Mouse (Mus musculus) limb, embryonic 11.5 days (tissue): ENCODE measurements around the gene Zfp663. TPM values are rescaled to one million over a fixed set of nuclear protein-coding genes. Genes with fewer than 3 reads are reported as not detected.

ENCODE experiments used
- ATAC-seq: fragments of 200-750 bp; cut with Nextera tagmentation; 2 replicates; pipeline ENCODE4 v1.8.0; 2017; ENCODE audit warnings: low read depth; ENCODE audit not compliant: insufficient number of reproducible peaks, low FRiP score, low TSS enrichment
- DNase-seq: peaks from one replicate; pipeline ENCODE4 v3.0.0-alpha.2; 2015; ENCODE audit warnings: low spot score
- H3K27ac ChIP-seq: fragments of 300-500 bp; sonication (generic); replicated peaks from 2 replicates; pipeline ENCODE4 v1.5.1; 2014; ENCODE audit warnings: low read depth, mild to moderate bottlenecking, low read length
- H3K27me3 ChIP-seq: fragments of 300-500 bp; sonication (generic); 2 replicates; pipeline ENCODE4 v1.6.1; 2014; ENCODE audit warnings: mild to moderate bottlenecking, low read length, mixed read lengths; ENCODE audit not compliant: control insufficient read depth, insufficient read depth
- H3K36me3 ChIP-seq: fragments of 300-500 bp; sonication (generic); 2 replicates; pipeline ENCODE4 v1.6.1; 2014; ENCODE audit warnings: mild to moderate bottlenecking, low read length, moderate library complexity, mixed read lengths; ENCODE audit not compliant: control insufficient read depth, insufficient read depth
- H3K4me1 ChIP-seq: fragments of 300-500 bp; sonication (generic); 2 replicates; pipeline ENCODE4 v1.6.1; 2014; ENCODE audit warnings: low read length, mixed read lengths; ENCODE audit not compliant: control insufficient read depth, insufficient read depth
- H3K4me2 ChIP-seq: fragments of 300-500 bp; sonication (generic); 2 replicates; pipeline ENCODE4 v1.6.1; 2014; ENCODE audit warnings: low read depth, mild to moderate bottlenecking, moderate library complexity; ENCODE audit not compliant: severe bottlenecking
- H3K4me3 ChIP-seq: fragments of 300-500 bp; sonication (generic); 2 replicates; pipeline ENCODE4 v1.5.1; 2014; ENCODE audit warnings: low read depth, low read length
- H3K9ac ChIP-seq: fragments of 300-500 bp; sonication (generic); 2 replicates; pipeline ENCODE4 v1.6.1; 2014; ENCODE audit warnings: mild to moderate bottlenecking, low read length
- H3K9me3 ChIP-seq: fragments of 300-500 bp; sonication (generic); 2 replicates; pipeline ENCODE4 v1.6.1; 2016; ENCODE audit warnings: low read length; ENCODE audit not compliant: control insufficient read depth
- WGBS: fragments of 180-500 bp; shearing (Covaris S2); extraction: QIAGEN DNeasy Blood & Tissue Kit; methylation state at CpG from one replicate; pipeline ENCODE4 v1.1.7; 2014; 5-methylcytosine and 5-hydroxymethylcytosine counted together
- polyA plus RNA-seq: library from polyadenylated mRNA; unstranded; fragments of >200 nt; fragmentation: Nextera tagmentation; extraction: Ambion mirVana; gene quantifications from 2 replicates; pipeline ENCODE4 v1.2.1, GENCODE M21; 2014

Zfp663 gene
- polyA plus RNA-seq, 1 experiment from 2014 or later, result 1.7 TPM

GRCm38 (mm10) chr2:165329703-165330102 lies 38.8 kb downstream of the Zfp663 start:
- H3K27ac ChIP-seq, result no peak overlapping the region
- no peak overlapping the region for H3K9ac ChIP-seq
- peaks cover 9% of the 10 kb centered on the region for H3K4me1 ChIP-seq
- H3K36me3 ChIP-seq, result no peaks in the 10 kb centered on the region
- no peaks in the 10 kb centered on the region; the same call in 1 of the 2 replicates for H3K27me3 ChIP-seq
- H3K4me2 ChIP-seq, result no peak overlapping the region
- 52% methylated on average over 3 of the region's 3 CpGs for WGBS
- H3K9me3 ChIP-seq, result no peaks in the 10 kb centered on the region
- DNase-seq (no peak), ATAC-seq (no peak)
- H3K4me3 ChIP-seq, result no peak overlapping the region

DNA sequence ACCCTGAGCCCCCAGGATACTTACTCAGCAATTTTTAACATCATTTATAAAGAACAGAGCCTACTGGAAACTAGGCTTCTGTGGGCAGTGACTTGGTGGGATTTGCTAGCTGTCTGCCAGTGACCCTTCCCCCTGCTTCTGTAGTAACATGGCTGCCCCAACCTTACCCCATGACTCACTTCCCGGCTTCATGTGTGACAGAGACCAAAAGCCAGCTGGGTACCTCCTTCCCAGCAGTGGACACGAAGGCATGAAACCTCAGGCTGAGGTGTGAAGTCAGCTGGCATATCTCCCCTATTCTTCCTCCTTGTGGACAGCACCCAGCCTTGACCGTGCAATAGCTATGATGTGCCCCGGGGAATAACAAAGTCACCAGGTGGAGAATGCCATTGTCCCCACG lies 39.8 kb downstream of the Zfp663 start:
- H3K27ac ChIP-seq, result no peak overlapping the region
- no peak overlapping the region for H3K9ac ChIP-seq
- no peaks in the 10 kb centered on the region; the same call in 1 of the 2 replicates for H3K27me3 ChIP-seq
- peaks cover 13% of the 10 kb centered on the region for H3K4me1 ChIP-seq
- no peaks in the 10 kb centered on the region for H3K36me3 ChIP-seq
- H3K9me3 ChIP-seq, result no peaks in the 10 kb centered on the region
- no peak overlapping the region for H3K4me3 ChIP-seq
- no peak overlapping the region for H3K4me2 ChIP-seq
- ATAC-seq (no peak), DNase-seq (no peak)
- WGBS, result 70% methylated on average over 5 of the region's 5 CpGs

DNA sequence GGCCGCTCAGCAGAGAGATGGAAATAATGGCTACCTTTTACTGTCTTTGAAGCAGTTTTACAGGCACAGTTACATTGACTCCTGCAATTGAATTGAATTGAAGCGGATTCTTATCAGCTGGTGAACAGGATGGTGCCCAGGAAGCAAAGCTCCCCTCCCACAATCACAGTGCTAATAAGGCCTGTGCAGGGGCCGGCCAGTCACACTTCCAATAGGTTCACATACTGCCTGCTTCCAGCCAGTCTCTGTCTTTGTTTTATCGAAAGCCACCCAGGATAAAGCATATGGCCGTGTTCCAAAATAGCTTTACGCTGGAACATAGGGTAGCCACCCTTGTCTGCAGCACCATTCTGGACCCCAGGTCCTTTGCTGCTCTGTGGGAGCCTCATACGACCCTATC lies 41.1 kb downstream of the Zfp663 start:
- Histone ChIP-seq H3K9ac (no peak overlapping the region), H3K4me3 (no peak overlapping the region), H3K4me1 (peaks cover 13% of the 10 kb centered on the region), H3K27ac (no peak overlapping the region), H3K27me3 (no peaks in the 10 kb centered on the region; the same call in 1 of the 2 replicates), H3K9me3 (no peaks in the 10 kb centered on the region), H3K36me3 (no peaks in the 10 kb centered on the region), H3K4me2 (peak overlapping the region; percentile 79; the same call in 1 of the 2 replicates)
- WGBS, result 49% methylated on average over 7 of the region's 7 CpGs
- ATAC-seq (no peak), DNase-seq (no peak)

GRCm38 (mm10) chr2:165326304-165327190 lies 42.0 kb downstream of the Zfp663 start, which contains the start of gene Elmo2:
TSS of gene Elmo2 (minus strand) at chr2:165326479.
- Histone ChIP-seq H3K36me3 (no peaks in the 10 kb centered on the region), H3K9ac (peak within 1 kb of the TSS; percentile 89), H3K4me2 (peak within 1 kb of the TSS; percentile 79), H3K9me3 (no peaks in the 10 kb centered on the region), H3K27ac (no peak within 1 kb of the TSS), H3K27me3 (no peaks in the 10 kb centered on the region; the same call in 1 of the 2 replicates), H3K4me3 (peak within 1 kb of the TSS; percentile 77), H3K4me1 (peaks cover 17% of the 10 kb centered on the region)
- ATAC-seq (peak; percentile 97), DNase-seq (peak; percentile 99)
- under 1% methylated on average over 55 of the region's 55 CpGs for WGBS

- no peaks in the 10 kb centered on the region for H3K9me3 ChIP-seq
- ATAC-seq (peak; percentile 28), DNase-seq (no peak)
- no peak overlapping the region for H3K27ac ChIP-seq
- H3K4me3 ChIP-seq, result peak overlapping the region; percentile 77
- H3K36me3 ChIP-seq, result no peaks in the 10 kb centered on the region
- peak overlapping the region; percentile 89 for H3K9ac ChIP-seq
- H3K4me1 ChIP-seq, result peaks cover 20% of the 10 kb centered on the region
- H3K4me2 ChIP-seq, result peak overlapping the region; percentile 79
- 2% methylated on average over 30 of the region's 30 CpGs for WGBS
- H3K27me3 ChIP-seq, result no peaks in the 10 kb centered on the region; the same call in 1 of the 2 replicates
Observed at GRCm38 (mm10) chr2:165325521-165326303, 42.8 kb downstream of the Zfp663 start.

DNA sequence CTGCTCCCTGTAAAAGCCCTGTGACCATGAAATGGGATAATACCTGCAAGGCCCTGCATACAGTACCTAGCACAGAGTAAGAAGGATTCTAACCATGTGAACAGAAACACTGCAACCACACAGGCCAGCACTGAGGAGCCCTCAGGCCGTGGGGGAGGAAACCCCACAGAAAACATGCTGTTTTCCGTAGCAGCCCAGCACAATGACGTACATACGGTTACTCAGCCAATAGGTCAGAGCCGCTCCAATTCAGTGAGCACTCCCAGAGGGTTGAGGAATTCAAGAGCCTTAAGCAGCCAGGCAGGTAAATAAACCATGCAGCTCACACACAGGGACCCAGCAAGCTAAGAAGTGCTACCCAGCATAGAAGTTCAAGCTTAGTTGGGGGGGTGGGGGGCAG lies 44.6 kb downstream of the Zfp663 start:
- WGBS, result 76% methylated on average over 5 of the region's 5 CpGs

DNA sequence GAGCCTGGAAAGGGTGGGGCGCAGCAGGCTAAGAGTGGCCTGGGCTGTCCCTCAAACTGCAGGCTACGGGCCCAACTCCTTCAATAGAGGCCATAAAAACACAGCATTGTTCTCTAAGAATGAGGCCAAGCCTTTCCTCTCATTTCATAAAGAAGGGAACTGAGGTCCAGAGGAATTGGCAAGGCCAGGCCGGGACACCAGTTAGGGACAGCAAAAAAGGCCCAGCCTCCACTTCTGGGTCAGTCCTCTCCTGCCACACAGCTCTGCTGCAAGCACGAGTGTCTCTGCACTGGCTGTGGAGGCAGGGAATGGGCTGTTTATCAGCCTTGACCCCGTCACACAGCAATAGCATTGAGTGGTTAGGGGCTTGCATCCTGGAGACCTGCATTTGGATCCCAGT lies 45.0 kb downstream of the Zfp663 start:
- Histone ChIP-seq H3K27me3 (no peaks in the 10 kb centered on the region), H3K4me3 (no peak overlapping the region), H3K36me3 (no peaks in the 10 kb centered on the region), H3K9ac (no peak overlapping the region), H3K9me3 (no peaks in the 10 kb centered on the region), H3K27ac (no peak overlapping the region), H3K4me2 (no peak overlapping the region), H3K4me1 (peaks cover 20% of the 10 kb centered on the region)
- DNase-seq, result no peak
- WGBS, result 79% methylated on average over 5 of the region's 5 CpGs
- no peak for ATAC-seq

More for the DNA sequence above, 44.6 kb downstream of the Zfp663 start:
- Histone ChIP-seq H3K4me2 (no peak overlapping the region), H3K36me3 (no peaks in the 10 kb centered on the region), H3K9me3 (no peaks in the 10 kb centered on the region), H3K27me3 (no peaks in the 10 kb centered on the region), H3K9ac (no peak overlapping the region), H3K4me3 (no peak overlapping the region), H3K4me1 (peaks cover 20% of the 10 kb centered on the region), H3K27ac (no peak overlapping the region)
- no peak for ATAC-seq
- no peak for DNase-seq

- H3K27me3 ChIP-seq, result no peaks in the 10 kb centered on the region
- H3K9ac ChIP-seq, result no peak overlapping the region
- no peaks in the 10 kb centered on the region for H3K36me3 ChIP-seq
- H3K4me2 ChIP-seq, result no peak overlapping the region
- H3K4me1 ChIP-seq, result peaks cover 32% of the 10 kb centered on the region
- no peak for DNase-seq
- no peak for ATAC-seq
- no peak overlapping the region for H3K27ac ChIP-seq
- 82% methylated on average over 22 of the region's 22 CpGs for WGBS
- H3K4me3 ChIP-seq, result no peak overlapping the region
- no peaks in the 10 kb centered on the region for H3K9me3 ChIP-seq
Observed at GRCm38 (mm10) chr2:165321981-165322735, 46.4 kb downstream of the Zfp663 start.
